8 mouse cellular contexts compared by ENCODE assay signal in genomic region chr14:54463959-54464292, GRCm38 (mm10). TPM values are rescaled to one million over a fixed set of nuclear protein-coding genes. Genes with fewer than 3 reads are reported as not detected.
DNase-seq lines count a peak whose midpoint lies in the region; ATAC-seq and TF ChIP-seq lines count a peak whose summit lies in the region.

TSS of gene Lrp10 (plus strand) at chr14:54464137.

- peak; percentile 90 for DNase-seq in Muller cell, postnatal 12 days (ENCODE audit: inconsistent ontology term)
- DNase-seq in cerebellum, adult 9-11 months, result peak; percentile 86
- DNase-seq in frontal cortex, postnatal 10 days (ENCODE audit: low spot score in 2 of 2), result peak; percentile 71 to 86
- peak; percentile 93 for DNase-seq in hindbrain, embryonic 11.5 days (ENCODE audit: low spot score)
- peak; percentile 82 to 87 for DNase-seq in layer of hippocampus, postnatal 10 days (ENCODE audit: low spot score in 2 of 2)
- peak; percentile 95 for DNase-seq in lung, postnatal 0 days (ENCODE audit: low spot score)
- DNase-seq in ovary, postnatal 10 days (ENCODE audit: low spot score), result peak; percentile 73
- peak; percentile 89 to 95 for DNase-seq in thymus, postnatal 10 days (ENCODE audit: low spot score in 2 of 2)

- TF ChIP-seq EP300 in lung, postnatal 0 days (IDR thresholded peaks at IDR 0.05), result no peak

- under 1% methylated on average over 27 of the region's 35 CpGs for WGBS in hindbrain, embryonic 11.5 days
- WGBS in lung, postnatal 0 days, result under 1% methylated on average over 29 of the region's 35 CpGs

- peak within 1 kb of the TSS; percentile 77 for H3K4me3 ChIP-seq in hindbrain, embryonic 11.5 days (ENCODE audit: low read depth, low read length)
- peak within 1 kb of the TSS; percentile 78 for H3K4me3 ChIP-seq in lung, postnatal 0 days (ENCODE audit: low read depth, low read length)

- no peaks in the 10 kb centered on the region for H3K36me3 ChIP-seq in hindbrain, embryonic 11.5 days (ENCODE audit: control insufficient read depth, insufficient read depth, low read length)
- H3K36me3 ChIP-seq in lung, postnatal 0 days (ENCODE audit: insufficient read depth, low read length), result peaks cover 25% of the 10 kb centered on the region

- peak; percentile 90 for ATAC-seq in hindbrain, embryonic 11.5 days (ENCODE audit: low FRiP score)
- ATAC-seq in lung, postnatal 0 days, result peak; percentile 90

- no peaks in the 10 kb centered on the region for H3K27me3 ChIP-seq in hindbrain, embryonic 11.5 days (ENCODE audit: control insufficient read depth, insufficient read depth, low read length)
- no peaks in the 10 kb centered on the region for H3K27me3 ChIP-seq in lung, postnatal 0 days (replicated peaks; ENCODE audit: insufficient read depth, low read length)

- no peaks in the 10 kb centered on the region for H3K4me1 ChIP-seq in hindbrain, embryonic 11.5 days (replicated peaks; ENCODE audit: control insufficient read depth, insufficient read depth, low read length)
- peaks cover 8% of the 10 kb centered on the region; the same call in 1 of the 2 replicates for H3K4me1 ChIP-seq in lung, postnatal 0 days (ENCODE audit: insufficient read depth, low read depth, low read length)

- H3K9me3 ChIP-seq in hindbrain, embryonic 11.5 days (ENCODE audit: control insufficient read depth, low read length), result no peaks in the 10 kb centered on the region
- no peaks in the 10 kb centered on the region for H3K9me3 ChIP-seq in lung, postnatal 0 days (ENCODE audit: low read length)

- peak within 1 kb of the TSS; percentile 65 for H3K27ac ChIP-seq in hindbrain, embryonic 11.5 days (ENCODE audit: low read depth, low read length)
- H3K27ac ChIP-seq in lung, postnatal 0 days (ENCODE audit: low read length), result peak within 1 kb of the TSS; percentile 94

- H3K4me2 ChIP-seq in hindbrain, embryonic 11.5 days (replicated peaks; ENCODE audit: low read depth, low read length), result peak within 1 kb of the TSS; percentile 87
- H3K4me2 ChIP-seq in lung, postnatal 0 days (replicated peaks; ENCODE audit: low read depth, low read length), result peak within 1 kb of the TSS; percentile 83

- no peak for TF ChIP-seq CTCF in lung, postnatal 0 days (IDR thresholded peaks at IDR 0.05)

- H3K9ac ChIP-seq in hindbrain, embryonic 11.5 days (ENCODE audit: low read depth, low read length), result peak within 1 kb of the TSS; percentile 73
- peak within 1 kb of the TSS; percentile 58 for H3K9ac ChIP-seq in lung, postnatal 0 days (replicated peaks; ENCODE audit: low read depth)

RNA-seq across cellular contexts. Expression of gene Lrp10, which starts in this region (rescaled TPM):
- 19.7 and 19.9 TPM in 2 replicates for polyA plus RNA-seq in hindbrain, embryonic 11.5 days (2014; fragmentation: Nextera tagmentation; extraction: Ambion mirVana)
- 10 to 100 TPM; 40.3 to 42.2 TPM for total RNA-seq in layer of hippocampus, postnatal 10 days (2021)
- polyA plus RNA-seq in lung, postnatal 0 days (2015; fragmentation: Nextera tagmentation; extraction: Ambion mirVana), result 92.5 and 96.5 TPM in 2 replicates

Comparison
In these comparisons a context has a peak if more than half of its experiments do, and no peak if none do; other contexts are left out.
1. Peak in every context shown above with its lines: DNase-seq, ATAC-seq, H3K4me3 ChIP-seq and H3K27ac ChIP-seq.